Mouse (Mus musculus): ENCODE data around the gene Nutf2.

DNA sequence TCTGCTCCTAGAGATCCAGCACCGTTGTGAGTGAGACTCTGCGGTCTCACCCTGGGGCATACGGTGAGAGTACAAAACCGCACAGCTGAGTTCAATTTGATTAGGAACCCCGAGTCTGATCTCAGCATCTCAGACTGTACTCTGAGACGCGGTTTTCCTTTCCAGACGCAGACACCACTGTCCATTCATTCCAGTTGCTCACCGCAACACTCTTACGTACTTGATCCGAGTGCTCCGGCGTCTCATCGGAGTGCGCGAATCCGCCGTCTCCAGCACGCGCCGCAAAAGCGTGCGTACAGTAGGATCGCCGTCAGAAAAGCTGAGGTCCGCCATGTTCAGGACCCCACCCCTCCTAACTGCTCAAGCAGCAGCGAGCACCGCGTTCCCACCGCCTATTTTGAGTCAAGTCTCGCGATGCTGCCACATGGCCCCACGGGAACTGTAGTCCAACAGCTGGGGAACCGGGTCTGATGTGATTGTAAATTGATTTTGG is 8.7 kb upstream of the Nutf2 start:
- TF ChIP-seq CTCF (conservative IDR thresholded peaks at IDR 0.05 in 1 of 2, IDR thresholded peaks at IDR 0.05 in 1 of 2; ENCODE audit: low read depth in 2 of 2, low read length in 2 of 2) (no peak), ZNF384 (IDR thresholded peaks at IDR 0.05; ENCODE audit: low read depth, low read length) (no peak), ZKSCAN1 (IDR thresholded peaks at IDR 0.05; ENCODE audit: borderline replicate concordance, low read depth, low read length) (no peak), MAZ (IDR thresholded peaks at IDR 0.05; ENCODE audit: low read depth, low read length) (peak; percentile 53; the same call in 1 of the 2 replicates), TCF12 (IDR thresholded peaks at IDR 0.05; ENCODE audit: low read depth, low read length) (peak; percentile 84)
